Mouse (Mus musculus) bone marrow, adult 2 months (tissue): Measurements from ENCODE around the gene Gm30302.

Experiments used
- CTCF ChIP-seq: fragments of 200-500 bp; IDR thresholded peaks from 2 replicates; pipeline ENCODE4 v1.5.1; 2011; ENCODE audit warnings: low read length, control low read depth; ENCODE audit not compliant: control insufficient read depth, insufficient read depth
- POLR2A ChIP-seq: fragments of 200-500 bp; IDR thresholded peaks from 2 replicates; pipeline ENCODE4 v1.6.1; 2011; ENCODE audit warnings: low read depth, mild to moderate bottlenecking, control low read depth, low read length, borderline replicate concordance; ENCODE audit not compliant: control insufficient read depth

GRCm38 (mm10) chr13:49788563-49789393, 10.0 kb downstream of the Gm30302 start:
- no peak for TF ChIP-seq CTCF
- no peak for TF ChIP-seq POLR2A
